Mouse (Mus musculus): ENCODE measurements around the gene Cttn. TPM values are rescaled to one million over a fixed set of nuclear protein-coding genes. Genes with fewer than 3 reads are reported as not detected.

The Cttn gene
- total RNA-seq (2023) = 1 to 10 TPM; 1.1 to 5.1 TPM

DNA sequence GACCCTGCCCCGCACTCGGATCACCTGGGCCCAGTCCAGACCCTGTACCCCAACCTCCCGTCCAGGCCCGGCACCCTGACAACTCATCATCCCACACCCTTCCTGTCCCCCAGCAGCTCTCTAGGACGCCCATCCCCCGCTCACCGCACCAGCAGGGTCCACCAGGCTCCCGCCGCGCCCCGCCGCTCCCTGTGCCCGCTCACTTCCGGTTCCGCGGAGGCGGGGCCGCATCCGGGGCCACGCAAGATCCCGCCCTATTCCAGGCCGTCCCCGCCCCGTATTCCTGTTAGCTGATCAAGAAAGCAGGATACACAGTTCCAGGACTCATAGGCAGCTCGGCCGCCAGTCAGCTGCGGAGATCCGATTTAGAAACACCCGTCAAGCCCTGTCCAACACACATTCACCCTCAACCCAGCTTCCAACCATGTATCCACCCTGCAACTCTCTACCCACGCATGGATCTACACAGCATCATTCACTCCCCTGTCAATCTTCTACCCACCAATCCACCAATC lies at the start of gene Cttn:
Cttn (minus strand) TSS at position 465 of the 515 bp plus-strand sequence.

Other genes starting within 250 kb of the Cttn start
- gene Ppfia1, start 82.7 kb upstream of the Cttn start, total RNA-seq (2023) = 10 to 100 TPM; 33.6 to 38.8 TPM
- 1 to 10 TPM; 4.5 to 5.2 TPM for gene Fadd, start 111.5 kb upstream of the Cttn start, total RNA-seq (2023)